In genomic region chr7:140057413-140058407, GRCm38 (mm10) we compare ENCODE assay signal across 9 mouse cellular contexts. TPM values are rescaled to one million over a fixed set of nuclear protein-coding genes. Genes with fewer than 3 reads are reported as not detected.
DNase-seq lines count a peak whose midpoint lies in the region; ATAC-seq lines count a peak whose summit lies in the region.
"Had no signal": no experiment of that assay in that cellular context is flagged by ENCODE, and none has a peak within 500 bp of the region (broad histone marks: within the 10 kb centered on the region; RNA-seq: fewer than 3 reads in every experiment).

No protein-coding gene starts in this region.

- no peaks in the 10 kb centered on the region for H3K36me3 ChIP-seq in midbrain, embryonic 15.5 days (replicated peaks)

- peak overlapping the region; percentile 78 for H3K4me2 ChIP-seq in midbrain, embryonic 15.5 days

- H3K4me3 ChIP-seq in midbrain, embryonic 15.5 days = peak overlapping the region; percentile 46

- peak; percentile 53 to 65 for DNase-seq in cerebellum, postnatal 10 days
- no peak for DNase-seq in cerebellum, adult 9-10 months
- peak; percentile 62 for DNase-seq in adrenal gland, postnatal 14 days
- peak; percentile 66 for DNase-seq in forelimb bud, embryonic 11.5 days (ENCODE audit: low read depth, low spot score)
- DNase-seq in kidney, postnatal 36 days = peak; percentile 39 to 66
- DNase-seq in cerebellum, postnatal 36 days = no peak
- no peak for DNase-seq in c-Kit-positive CD71-positive TER-119-positive erythroid progenitor cells, embryonic 14.5 days (ENCODE audit: low spot score)

- peaks cover 46% of the 10 kb centered on the region for H3K27me3 ChIP-seq in midbrain, embryonic 15.5 days (replicated peaks)

- peak overlapping the region; percentile 81 for H3K27ac ChIP-seq in midbrain, embryonic 15.5 days

- no peaks in the 10 kb centered on the region for H3K9me3 ChIP-seq in midbrain, embryonic 15.5 days

- peak; percentile 73 for ATAC-seq in midbrain, embryonic 15.5 days (replicated peaks)

- H3K9ac ChIP-seq in midbrain, embryonic 15.5 days = peak overlapping the region; percentile 66

- H3K4me1 ChIP-seq in midbrain, embryonic 15.5 days = peaks cover 50% of the 10 kb centered on the region

- 2% methylated on average over 53 of the region's 53 CpGs for WGBS in midbrain, embryonic 15.5 days

RNA-seq across cellular contexts. Expression of gene Msx3, which starts 8.8 kb away (rescaled TPM):
- not detected in 2 replicates for total RNA-seq in adrenal gland, postnatal 14 days (2021)
- polyA plus RNA-seq in midbrain, embryonic 15.5 days (2015; fragmentation: Nextera tagmentation; extraction: Ambion mirVana) = 1.2 TPM in 2 replicates
- total RNA-seq: heart, adult 18-20 months had no signal

RNA-seq across cellular contexts. Expression of gene Tubgcp2, which starts 21.2 kb away (rescaled TPM):
- total RNA-seq in adrenal gland, postnatal 14 days (2021) = 27.2 and 28.0 TPM in 2 replicates
- 61.3 and 62.6 TPM in 2 replicates for polyA plus RNA-seq in midbrain, embryonic 15.5 days (2015; fragmentation: Nextera tagmentation; extraction: Ambion mirVana)

RNA-seq across cellular contexts. Expression of gene Zfp511, which starts 21.5 kb away (rescaled TPM):
- total RNA-seq in adrenal gland, postnatal 14 days (2021) = 16.3 and 18.2 TPM in 2 replicates
- polyA plus RNA-seq in midbrain, embryonic 15.5 days (2015; fragmentation: Nextera tagmentation; extraction: Ambion mirVana) = 56.6 and 58.0 TPM in 2 replicates

RNA-seq across cellular contexts. Expression of gene Caly, which starts 24.6 kb away (rescaled TPM):
- total RNA-seq in adrenal gland, postnatal 14 days (2021) = 6.8 and 7.7 TPM in 2 replicates
- polyA plus RNA-seq in midbrain, embryonic 15.5 days (2015; fragmentation: Nextera tagmentation; extraction: Ambion mirVana) = 277 and 280 TPM in 2 replicates
- total RNA-seq: heart, adult 18-20 months had no signal

RNA-seq across cellular contexts. Expression of gene Prap1, which starts 35.5 kb away (rescaled TPM):
- total RNA-seq in adrenal gland, postnatal 14 days (2021) = not detected in 2 replicates
- polyA plus RNA-seq in midbrain, embryonic 15.5 days (2015; fragmentation: Nextera tagmentation; extraction: Ambion mirVana) = not detected in 2 replicates
- total RNA-seq: heart, adult 18-20 months had no signal

Comparison
In these comparisons a context has a peak if more than half of its experiments do, and no peak if none do; other contexts are left out.
1. DNase-seq: peak in cerebellum, postnatal 10 days (2 of 2), adrenal gland, postnatal 14 days (single experiment), forelimb bud, embryonic 11.5 days (single experiment) and kidney, postnatal 36 days (2 of 2); none in cerebellum, adult 9-10 months (single experiment), cerebellum, postnatal 36 days (0 of 2) and c-Kit-positive CD71-positive TER-119-positive erythroid progenitor cells, embryonic 14.5 days (single experiment).